Mouse (Mus musculus) heart, postnatal 10 days (tissue): ENCODE results near the gene Atp6v1g1. TPM values are rescaled to one million over a fixed set of nuclear protein-coding genes. Genes with fewer than 3 reads are reported as not detected.

Experiments used
- DNase-seq, 2 experiments: peaks; one replicate each; pipeline ENCODE4 v3.0.0; 2021
- intact Hi-C: fragments of 180-260 bp; cut with DNase I; formaldehyde crosslinking; loops from one replicate; pipeline ENCODE4 v1.15.1; 2025
- total RNA-seq, 2 experiments: library from RNA; stranded (reverse); gene quantifications; 2 replicates each; pipeline ENCODE4 v1.2.3; 2021

Atp6v1g1 gene
- 100 to 1,000 TPM; 161 to 165 TPM for total RNA-seq

- intact Hi-C loops, result loop anchor here (5.0 kb wide), 2 partner anchors 47 to 127 kb away; partner anchors contain the start of gene Whrn
- DNase-seq, result peak; percentile 97 to 98
Measured at GRCm38 (mm10) chr4:63544494-63545230, at the start of gene Atp6v1g1. TSS of gene Atp6v1g1 (plus strand) at chr4:63544772.

- DNase-seq, result peak; percentile 51 to 59
- intact Hi-C loops, result loop anchor here (5.0 kb wide), 2 partner anchors 47 to 78 kb away; partner anchors contain the start of gene Atp6v1g1
Measured at GRCm38 (mm10) chr4:63494967-63495914, 49.3 kb upstream of the Atp6v1g1 start.

GRCm38 (mm10) chr4:63495915-63496278 is 48.7 kb upstream of the Atp6v1g1 start, which contains the start of gene Whrn:
TSS of gene Whrn (minus strand) at chr4:63495991.
- peak; percentile 79 to 82 for DNase-seq
- intact Hi-C loops, result loop anchor here (5.0 kb wide), 2 partner anchors 46 to 79 kb away; partner anchors contain the start of gene Atp6v1g1

GRCm38 (mm10) chr4:63496312-63496711 is 48.3 kb upstream of the Atp6v1g1 start:
- intact Hi-C loops, result loop anchor here (5.0 kb wide), 2 partner anchors 46 to 79 kb away; partner anchors contain the start of gene Atp6v1g1
- DNase-seq, result no peak

GRCm38 (mm10) chr4:63498346-63498745 is 46.2 kb upstream of the Atp6v1g1 start:
- intact Hi-C loops, result loop anchor here (5.0 kb wide), 2 partner anchors 44 to 81 kb away; partner anchors contain the start of gene Atp6v1g1
- DNase-seq, result no peak

- intact Hi-C loops, result loop anchor here (10.0 kb wide), 1 partner anchor 184 kb away; no protein-coding TSS in a partner anchor
- DNase-seq, result no peak
Measured at GRCm38 (mm10) chr4:63501050-63501449, 43.5 kb upstream of the Atp6v1g1 start.

GRCm38 (mm10) chr4:63503949-63504348 is 40.6 kb upstream of the Atp6v1g1 start:
- intact Hi-C loops, result loop anchor here (10.0 kb wide), 1 partner anchor 181 kb away; no protein-coding TSS in a partner anchor
- no peak for DNase-seq

- no peak for DNase-seq
- intact Hi-C loops, result loop anchor here (5.0 to 10.0 kb wide), 2 partner anchors 50 to 177 kb away; partner anchors contain the start of gene Tmem268
Measured at GRCm38 (mm10) chr4:63507478-63507877, 37.1 kb upstream of the Atp6v1g1 start.

- intact Hi-C loops, result loop anchor here (1.0 to 10.0 kb wide), 4 partner anchors 49 to 440 kb away; partner anchors contain the start of gene Tmem268
- peak; percentile 77 to 88 for DNase-seq
Measured at GRCm38 (mm10) chr4:63508232-63508631, 36.3 kb upstream of the Atp6v1g1 start.

- intact Hi-C loops, result no loop called here
- DNase-seq, result no peak
Measured at GRCm38 (mm10) chr4:63512921-63513320, 31.7 kb upstream of the Atp6v1g1 start.

GRCm38 (mm10) chr4:63514454-63514984 is 30.1 kb upstream of the Atp6v1g1 start:
- intact Hi-C loops, result no loop called here
- no peak for DNase-seq

- intact Hi-C loops, result no loop called here
- DNase-seq, result no peak
Measured at GRCm38 (mm10) chr4:63515021-63515420, 29.6 kb upstream of the Atp6v1g1 start.

- DNase-seq, result no peak
- intact Hi-C loops, result no loop called here
Measured at GRCm38 (mm10) chr4:63521813-63522419, 22.7 kb upstream of the Atp6v1g1 start.

- no peak for DNase-seq
- intact Hi-C loops, result no loop called here
Measured at GRCm38 (mm10) chr4:63525514-63525913, 19.1 kb upstream of the Atp6v1g1 start.

GRCm38 (mm10) chr4:63528946-63529345 is 15.6 kb upstream of the Atp6v1g1 start:
- no peak for DNase-seq
- intact Hi-C loops, result no loop called here

- intact Hi-C loops, result no loop called here
- DNase-seq, result no peak
Measured at GRCm38 (mm10) chr4:63530409-63530808, 14.2 kb upstream of the Atp6v1g1 start.

GRCm38 (mm10) chr4:63537602-63538001 is 7.0 kb upstream of the Atp6v1g1 start:
- intact Hi-C loops, result no loop called here

GRCm38 (mm10) chr4:63542209-63542608 is 2.4 kb upstream of the Atp6v1g1 start:
- intact Hi-C loops, result loop anchor here (5.0 kb wide), 2 partner anchors 45 to 125 kb away; partner anchors contain the start of gene Whrn
- DNase-seq, result peak; percentile 82 to 85

More at GRCm38 (mm10) chr4:63537602-63538001, 7.0 kb upstream of the Atp6v1g1 start:
- DNase-seq, result no peak

- DNase-seq, result no peak
- intact Hi-C loops, result loop anchor here (5.0 kb wide), 2 partner anchors 47 to 127 kb away; partner anchors contain the start of gene Whrn
Measured at GRCm38 (mm10) chr4:63543746-63544493, 652 bp upstream of the Atp6v1g1 start.
